Mouse (Mus musculus): ENCODE results near the gene Rnls. TPM values are rescaled to one million over a fixed set of nuclear protein-coding genes. Genes with fewer than 3 reads are reported as not detected.

Gene Rnls
- polyA plus RNA-seq, 1 experiment from 2014 or later = 9.7 TPM

DNA sequence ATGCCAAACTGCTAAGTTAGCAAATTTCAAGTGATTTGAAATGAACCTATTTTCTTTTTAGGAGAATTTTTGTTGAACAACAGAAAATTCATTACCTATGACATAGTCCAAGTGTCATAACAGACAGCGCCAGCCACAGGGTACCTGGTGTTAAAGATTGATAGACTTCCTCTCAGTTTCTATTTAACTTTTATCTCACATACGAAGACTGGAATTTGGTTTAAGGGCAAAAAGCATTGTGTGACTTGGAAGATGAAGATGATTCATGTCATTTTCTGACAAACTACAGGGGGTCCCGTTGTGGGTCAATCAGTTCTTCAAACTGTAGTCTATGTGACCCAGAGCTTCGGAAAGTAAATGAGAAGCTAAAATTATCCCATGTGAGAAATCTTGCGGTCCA, 254.8 kb downstream of the Rnls start:
- H3K27ac ChIP-seq = no peak overlapping the region
- H3K4me3 ChIP-seq (replicated peaks; ENCODE audit: low read depth, low read length) = no peak overlapping the region
- no peak for ATAC-seq (replicated peaks; ENCODE audit: low FRiP score, low read depth)
- no peak overlapping the region for H3K4me2 ChIP-seq (ENCODE audit: low read length)
- H3K27me3 ChIP-seq (ENCODE audit: insufficient read depth, low read length) = no peaks in the 10 kb centered on the region
- no peaks in the 10 kb centered on the region for H3K9me3 ChIP-seq (replicated peaks; ENCODE audit: low read length)
- H3K4me1 ChIP-seq (replicated peaks; ENCODE audit: insufficient read depth, low read length) = no peaks in the 10 kb centered on the region
- DNase-seq (ENCODE audit: low spot score) = no peak
- H3K36me3 ChIP-seq (ENCODE audit: insufficient read depth, low read length) = no peaks in the 10 kb centered on the region
- 76% methylated on average over 5 of the region's 5 CpGs for WGBS
- no peak for TF ChIP-seq CTCF (IDR thresholded peaks at IDR 0.05; ENCODE audit: low read depth)
- no peak overlapping the region for H3K9ac ChIP-seq (ENCODE audit: low read depth, low read length)

DNA sequence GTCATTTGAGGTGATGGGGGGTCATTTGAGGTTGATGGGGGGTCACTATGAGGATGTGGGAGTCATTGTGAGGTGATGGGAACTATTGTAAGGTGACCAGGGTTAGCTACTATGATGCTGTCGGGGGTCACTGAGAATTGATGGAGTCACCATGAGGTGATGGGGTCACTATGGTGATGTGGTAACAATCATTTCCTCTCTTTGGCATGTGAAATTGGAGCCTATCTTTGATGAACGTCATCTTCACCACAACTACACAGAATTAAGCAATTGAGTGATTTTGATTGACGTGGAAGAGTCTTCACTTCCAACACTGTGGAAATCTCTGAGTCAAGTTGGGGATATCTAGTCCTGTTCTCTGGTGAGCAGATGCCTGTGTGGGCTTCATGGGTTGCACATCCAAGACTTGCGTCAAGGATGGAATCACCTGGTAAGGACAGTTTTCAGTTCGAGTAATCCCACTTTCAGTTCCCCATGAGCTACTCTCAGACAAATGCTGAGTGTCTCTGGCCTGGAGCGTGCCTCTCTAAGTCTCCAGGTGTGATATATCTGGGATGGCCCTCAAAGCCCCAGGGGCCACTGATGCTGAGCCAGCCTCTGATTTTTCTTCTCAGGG, 269.4 kb downstream of the Rnls start:
- Histone ChIP-seq H3K4me1 (replicated peaks; ENCODE audit: insufficient read depth, low read length) (no peaks in the 10 kb centered on the region), H3K27me3 (ENCODE audit: insufficient read depth, low read length) (no peaks in the 10 kb centered on the region), H3K4me3 (replicated peaks; ENCODE audit: low read depth, low read length) (no peak overlapping the region), H3K36me3 (ENCODE audit: insufficient read depth, low read length) (no peaks in the 10 kb centered on the region), H3K9me3 (replicated peaks; ENCODE audit: low read length) (no peaks in the 10 kb centered on the region), H3K9ac (ENCODE audit: low read depth, low read length) (no peak overlapping the region), H3K4me2 (ENCODE audit: low read length) (no peak overlapping the region), H3K27ac (no peak overlapping the region)
- DNase-seq (ENCODE audit: low spot score) = no peak
- WGBS = 91% methylated on average over 6 of the region's 6 CpGs
- ATAC-seq (replicated peaks; ENCODE audit: low FRiP score, low read depth) = no peak
- no peak for TF ChIP-seq CTCF (IDR thresholded peaks at IDR 0.05; ENCODE audit: low read depth)

- H3K9ac ChIP-seq (ENCODE audit: low read depth, low read length) = no peak overlapping the region
- no peaks in the 10 kb centered on the region for H3K9me3 ChIP-seq (replicated peaks; ENCODE audit: low read length)
- no peaks in the 10 kb centered on the region for H3K36me3 ChIP-seq (ENCODE audit: insufficient read depth, low read length)
- no peaks in the 10 kb centered on the region for H3K27me3 ChIP-seq (ENCODE audit: insufficient read depth, low read length)
- ATAC-seq (replicated peaks; ENCODE audit: low FRiP score, low read depth) (no peak), DNase-seq (ENCODE audit: low spot score) (no peak)
- H3K4me3 ChIP-seq (replicated peaks; ENCODE audit: low read depth, low read length) = no peak overlapping the region
- H3K4me1 ChIP-seq (replicated peaks; ENCODE audit: insufficient read depth, low read length) = no peaks in the 10 kb centered on the region
- no peak overlapping the region for H3K4me2 ChIP-seq (ENCODE audit: low read length)
- H3K27ac ChIP-seq = no peak overlapping the region
- TF ChIP-seq CTCF (IDR thresholded peaks at IDR 0.05; ENCODE audit: low read depth) = no peak
- 87% methylated on average over 5 of the region's 5 CpGs for WGBS
Measured at GRCm38 (mm10) chr19:33119947-33120346, 272.1 kb downstream of the Rnls start.

- Histone ChIP-seq H3K36me3 (ENCODE audit: insufficient read depth, low read length) (no peaks in the 10 kb centered on the region), H3K4me2 (ENCODE audit: low read length) (no peak overlapping the region), H3K4me3 (replicated peaks; ENCODE audit: low read depth, low read length) (no peak overlapping the region), H3K9me3 (replicated peaks; ENCODE audit: low read length) (no peaks in the 10 kb centered on the region), H3K27ac (no peak overlapping the region), H3K27me3 (ENCODE audit: insufficient read depth, low read length) (no peaks in the 10 kb centered on the region), H3K4me1 (replicated peaks; ENCODE audit: insufficient read depth, low read length) (no peaks in the 10 kb centered on the region), H3K9ac (ENCODE audit: low read depth, low read length) (no peak overlapping the region)
- TF ChIP-seq CTCF (IDR thresholded peaks at IDR 0.05; ENCODE audit: low read depth) = peak; percentile 60
- ATAC-seq (replicated peaks; ENCODE audit: low FRiP score, low read depth) (no peak), DNase-seq (ENCODE audit: low spot score) (no peak)
- 83% methylated on average over 1 of the region's 1 CpGs for WGBS
Measured at GRCm38 (mm10) chr19:33118898-33119297, 273.2 kb downstream of the Rnls start.

DNA sequence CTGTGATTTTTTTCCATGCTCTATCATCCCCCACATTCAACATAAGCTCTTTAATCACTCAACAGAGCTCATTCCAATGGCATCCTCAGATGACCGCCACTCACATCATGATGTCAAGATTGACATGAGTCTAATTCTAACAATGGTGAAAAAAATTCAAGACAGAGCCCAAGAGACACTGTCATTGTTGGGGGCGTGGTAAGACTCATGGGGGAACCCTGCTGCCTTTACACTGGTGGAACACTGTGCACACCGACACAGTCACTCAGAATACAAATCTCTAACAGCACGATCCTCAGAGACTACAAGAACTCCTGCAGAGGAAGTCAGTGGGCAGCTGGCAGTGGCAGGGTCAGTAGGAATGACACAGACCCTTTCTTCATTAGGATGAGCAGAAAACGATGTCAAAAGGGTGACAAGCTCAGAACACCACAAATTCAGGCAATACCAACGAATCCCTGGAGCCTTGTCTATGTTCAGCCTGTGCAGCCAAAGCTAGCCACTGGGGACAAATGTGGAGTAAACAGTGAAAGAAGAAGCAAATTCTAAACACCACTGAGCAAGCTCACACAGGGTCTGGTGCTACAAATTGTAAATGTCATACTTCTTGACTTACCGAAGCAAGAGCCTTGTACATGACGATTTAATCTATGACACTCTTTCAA, 277.3 kb downstream of the Rnls start:
- no peaks in the 10 kb centered on the region for H3K27me3 ChIP-seq (ENCODE audit: insufficient read depth, low read length)
- DNase-seq (ENCODE audit: low spot score) (no peak), ATAC-seq (replicated peaks; ENCODE audit: low FRiP score, low read depth) (no peak)
- no peak overlapping the region for H3K4me2 ChIP-seq (ENCODE audit: low read length)
- 77% methylated on average over 8 of the region's 8 CpGs for WGBS
- H3K4me3 ChIP-seq (replicated peaks; ENCODE audit: low read depth, low read length) = no peak overlapping the region
- no peak for TF ChIP-seq CTCF (IDR thresholded peaks at IDR 0.05; ENCODE audit: low read depth)
- H3K4me1 ChIP-seq (replicated peaks; ENCODE audit: insufficient read depth, low read length) = 0 out of 2 replicates have a peak, but pooled peaks cover 3% of the 10 kb centered on the region
- H3K27ac ChIP-seq = no peak overlapping the region
- no peak overlapping the region for H3K9ac ChIP-seq (ENCODE audit: low read depth, low read length)
- no peaks in the 10 kb centered on the region for H3K36me3 ChIP-seq (ENCODE audit: insufficient read depth, low read length)
- H3K9me3 ChIP-seq (replicated peaks; ENCODE audit: low read length) = no peaks in the 10 kb centered on the region

GRCm38 (mm10) chr19:33113746-33114145, 278.3 kb downstream of the Rnls start:
- DNase-seq (ENCODE audit: low spot score) (peak; percentile 41), ATAC-seq (replicated peaks; ENCODE audit: low FRiP score, low read depth) (no peak)
- Histone ChIP-seq H3K4me2 (ENCODE audit: low read length) (no peak overlapping the region), H3K4me3 (replicated peaks; ENCODE audit: low read depth, low read length) (no peak overlapping the region), H3K36me3 (ENCODE audit: insufficient read depth, low read length) (no peaks in the 10 kb centered on the region), H3K9ac (ENCODE audit: low read depth, low read length) (no peak overlapping the region), H3K27ac (no peak overlapping the region; the same call in 1 of the 2 replicates), H3K9me3 (replicated peaks; ENCODE audit: low read length) (no peaks in the 10 kb centered on the region), H3K27me3 (ENCODE audit: insufficient read depth, low read length) (no peaks in the 10 kb centered on the region), H3K4me1 (replicated peaks; ENCODE audit: insufficient read depth, low read length) (0 out of 2 replicates have a peak, but pooled peaks cover 3% of the 10 kb centered on the region)
- 59% methylated on average over 7 of the region's 7 CpGs for WGBS
- TF ChIP-seq CTCF (IDR thresholded peaks at IDR 0.05; ENCODE audit: low read depth) = no peak

All from kidney, postnatal 0 days (tissue).